Mouse (Mus musculus) kidney, postnatal 25 days (tissue): ENCODE data around the gene Prdm9.

ENCODE experiments used
- DNase-seq, 2 experiments: peaks; one replicate each; pipeline ENCODE4 v3.0.0; 2021; ENCODE audit warnings: mixed read lengths in 2 of 2

Prdm9 gene

GRCm38 (mm10) chr17:15526986-15527810 is 37.0 kb downstream of the Prdm9 start, which contains the start of gene Pdcd2:
Gene Pdcd2 (minus strand): TSS chr17:15527301.
- DNase-seq = peak; percentile 97 to 98

GRCm38 (mm10) chr17:15526304-15526703 is 37.9 kb downstream of the Prdm9 start:
- DNase-seq = no peak

- no peak for DNase-seq
These were observed 45.4 kb downstream of the Prdm9 start for GRCm38 (mm10) chr17:15518766-15519165.

GRCm38 (mm10) chr17:15518186-15518585 is 46.0 kb downstream of the Prdm9 start:
- DNase-seq = no peak

GRCm38 (mm10) chr17:15517776-15518175 is 46.4 kb downstream of the Prdm9 start:
- DNase-seq = no peak

GRCm38 (mm10) chr17:15510694-15511093 is 53.5 kb downstream of the Prdm9 start:
- DNase-seq = no peak

- DNase-seq = peak; percentile 98 to 99
These were observed 64.3 kb downstream of the Prdm9 start, which contains the start of the genes Psmb1 and Tbp for GRCm38 (mm10) chr17:15499656-15500394. Gene Psmb1 (minus strand): TSS chr17:15499751. Gene Tbp (plus strand): TSS chr17:15499888.

- DNase-seq = no peak
These were observed 65.4 kb downstream of the Prdm9 start for GRCm38 (mm10) chr17:15498753-15499113.

- peak; percentile 97 to 98 for DNase-seq
These were observed 66.0 kb downstream of the Prdm9 start for GRCm38 (mm10) chr17:15497882-15498752.
